ENCODE assay signal across 38 mouse cellular contexts in the genomic region with DNA sequence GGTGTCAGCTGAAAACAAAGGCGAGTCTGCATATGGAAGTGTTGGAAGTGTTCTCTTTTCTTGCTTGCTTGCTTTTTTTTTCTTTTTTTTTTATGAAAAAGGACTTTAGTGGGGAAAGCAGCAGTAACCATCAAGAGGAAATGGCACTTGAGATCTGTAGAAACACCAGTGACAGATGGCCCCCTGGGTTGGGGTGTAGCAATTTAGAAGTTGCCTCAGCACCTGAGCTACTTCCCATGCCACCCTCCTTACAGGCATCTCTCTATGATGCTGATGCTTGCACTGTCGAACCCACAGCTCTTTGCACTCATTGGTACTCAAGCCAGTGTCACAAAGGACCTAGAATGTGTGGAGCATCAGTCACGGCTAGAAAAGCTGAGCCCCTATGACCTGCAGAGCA. TPM values are rescaled to one million over a fixed set of nuclear protein-coding genes. Genes with fewer than 3 reads are reported as not detected.
"Had no signal": no experiment of that assay in that cellular context is flagged by ENCODE, and none has a peak within 500 bp of the region (broad histone marks: within the 10 kb centered on the region; RNA-seq: fewer than 3 reads in every experiment).

No protein-coding gene starts in this region.

- H3K36me3 ChIP-seq: embryonic facial prominence, embryonic 12.5 days; embryonic facial prominence, embryonic 13.5 days; embryonic facial prominence, embryonic 15.5 days; forebrain, embryonic 10.5 days; forebrain, embryonic 12.5 days; forebrain, embryonic 15.5 days had no signal

- H3K27me3 ChIP-seq: embryonic facial prominence, embryonic 12.5 days; embryonic facial prominence, embryonic 13.5 days; embryonic facial prominence, embryonic 15.5 days; forebrain, embryonic 12.5 days; forebrain, embryonic 13.5 days; forebrain, embryonic 15.5 days had no signal

- H3K27ac ChIP-seq: embryonic facial prominence, embryonic 12.5 days; embryonic facial prominence, embryonic 13.5 days; embryonic facial prominence, embryonic 15.5 days; forebrain, embryonic 10.5 days; forebrain, embryonic 12.5 days; forebrain, embryonic 13.5 days; forebrain, embryonic 15.5 days; gastrocnemius, adult 2 months; heart, adult 2 months had no signal

- H3K4me3 ChIP-seq: embryonic facial prominence, embryonic 12.5 days; embryonic facial prominence, embryonic 13.5 days; embryonic facial prominence, embryonic 15.5 days; erythroblast, embryonic 14.5 days; forebrain, embryonic 10.5 days; forebrain, embryonic 12.5 days; forebrain, embryonic 13.5 days; forebrain, embryonic 15.5 days; gastrocnemius, adult 2 months; heart, adult 2 months had no signal

- DNase-seq: cerebellum, adult 2 months; cerebellum, adult 8-10 months; cerebellum, adult 9-10 months; cerebellum, adult 9-11 months; cerebellum, postnatal 10 days; cerebellum, postnatal 14 days; cerebellum, postnatal 25 days; cerebellum, postnatal 36 days; embryo, embryonic 11 days; forebrain, postnatal 0 days; gastrocnemius, adult 2 months; gastrocnemius, postnatal 10 days; gastrocnemius, postnatal 14 days; gastrocnemius, postnatal 25 days; gastrocnemius, postnatal 36 days; heart, adult 11 months; heart, adult 18-20 months; heart, adult 2 months had no signal

- H3K4me1 ChIP-seq: embryonic facial prominence, embryonic 12.5 days; embryonic facial prominence, embryonic 13.5 days; embryonic facial prominence, embryonic 15.5 days; forebrain, embryonic 10.5 days; forebrain, embryonic 12.5 days; forebrain, embryonic 13.5 days; forebrain, embryonic 15.5 days had no signal

- ATAC-seq: forebrain, embryonic 13.5 days; forebrain, embryonic 14.5 days; forebrain, embryonic 15.5 days; forebrain, embryonic 16.5 days; forebrain, postnatal 0 days had no signal

RNA-seq across cellular contexts. Expression of a gene that starts 5.6 kb away (rescaled TPM):
- total RNA-seq: common myeloid progenitor, adult 5-6 weeks; forebrain, postnatal 0 days; gastrocnemius, adult 18-20 months; gastrocnemius, adult 2 months; gastrocnemius, adult 8-10 months; gastrocnemius, postnatal 10 days; gastrocnemius, postnatal 14 days; gastrocnemius, postnatal 25 days; gastrocnemius, postnatal 36 days; gastrocnemius, postnatal 4 days; heart, adult 18-20 months; heart, adult 2 months; heart, adult 8-10 months had no signal
- polyA plus RNA-seq: cerebellum, adult 2 months; cortical plate, adult 2 months; embryonic facial prominence, embryonic 11.5 days; embryonic facial prominence, embryonic 12.5 days; embryonic facial prominence, embryonic 13.5 days; embryonic facial prominence, embryonic 15.5 days; erythroblast, embryonic 14.5 days; forebrain, embryonic 10.5 days; forebrain, embryonic 11.5 days; forebrain, embryonic 12.5 days; forebrain, embryonic 13.5 days; forebrain, embryonic 14.5 days; forebrain, embryonic 15.5 days; forebrain, embryonic 16.5 days; forebrain, postnatal 0 days; frontal cortex, adult 2 months; gonadal fat pad, adult 2 months; heart, adult 2 months had no signal
